Comparison of ENCODE assay signal across 12 mouse cellular contexts in the genomic region with DNA sequence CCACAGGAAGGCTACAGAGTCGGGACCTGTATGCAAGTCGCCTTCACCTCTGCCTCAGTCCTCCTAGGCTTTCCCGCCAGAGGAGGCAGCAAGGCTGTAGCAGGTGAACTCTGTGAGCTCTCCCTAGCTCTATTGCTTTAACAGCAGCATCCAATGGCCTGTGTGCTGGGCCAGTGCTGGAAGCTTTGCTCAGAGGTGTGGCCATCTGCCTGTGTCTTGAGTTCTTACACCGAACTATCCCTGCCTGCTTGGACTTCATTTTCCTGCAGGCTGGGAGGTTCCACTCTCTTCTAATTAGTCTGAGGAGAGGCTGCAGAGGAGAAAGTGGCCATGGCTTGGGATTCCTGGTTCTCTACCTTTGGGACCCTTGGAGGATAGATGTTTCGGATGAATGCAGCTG. TPM values are rescaled to one million over a fixed set of nuclear protein-coding genes. Genes with fewer than 3 reads are reported as not detected.
DNase-seq lines count a peak whose midpoint lies in the region; ATAC-seq and TF ChIP-seq lines count a peak whose summit lies in the region.
"Had no signal": no experiment of that assay in that cellular context is flagged by ENCODE, and none has a peak within 500 bp of the region (broad histone marks: within the 10 kb centered on the region; RNA-seq: fewer than 3 reads in every experiment).

No protein-coding gene starts in this region.

- peak in 1 of 2 experiments; percentile 57 for DNase-seq in cerebellum, adult 2 months
- no peak for DNase-seq in cerebellum, adult 11 months
- no peak for DNase-seq in neural tube, embryonic 11.5 days (ENCODE audit: low spot score)
- DNase-seq in neural tube, embryonic 10.5 days (ENCODE audit: extremely low spot score, low spot score): no peak
- no peak for DNase-seq in limb, embryonic 11.5 days (ENCODE audit: low spot score)
- DNase-seq in testis, postnatal 14 days (ENCODE audit: low spot score): peak; percentile 15
- no peak for DNase-seq in layer of hippocampus, postnatal 14 days (ENCODE audit: low spot score in 2 of 2)
- DNase-seq: lung, postnatal 10 days; thymus, postnatal 36 days had no signal

- no peaks in the 10 kb centered on the region for H3K36me3 ChIP-seq in neural tube, embryonic 11.5 days (ENCODE audit: control insufficient read depth, insufficient read depth, low read length)
- H3K36me3 ChIP-seq in limb, embryonic 11.5 days (ENCODE audit: control insufficient read depth, insufficient read depth, low read length): no peaks in the 10 kb centered on the region

- H3K4me2 ChIP-seq in neural tube, embryonic 11.5 days (ENCODE audit: low read depth): peak overlapping the region; percentile 96
- peak overlapping the region; percentile 92; the same call in 1 of the 2 replicates for H3K4me2 ChIP-seq in limb, embryonic 11.5 days (ENCODE audit: low read depth, severe bottlenecking)

- 26% methylated on average over 5 of the region's 5 CpGs for WGBS in cerebellum, adult 2 months
- WGBS in neural tube, embryonic 11.5 days: 27% methylated on average over 5 of the region's 5 CpGs
- 23% methylated on average over 5 of the region's 5 CpGs for WGBS in limb, embryonic 11.5 days

- H3K9ac ChIP-seq in neural tube, embryonic 11.5 days (ENCODE audit: low read length): peak overlapping the region; percentile 39; the same call in 1 of the 2 replicates
- H3K9ac ChIP-seq in limb, embryonic 11.5 days (ENCODE audit: low read length): no peak overlapping the region; the same call in 1 of the 2 replicates

- H3K4me3 ChIP-seq in cerebellum, adult 2 months (replicated peaks; ENCODE audit: insufficient read depth, low read depth, low read length): peak overlapping the region; percentile 24
- 0 out of 2 replicates have a peak overlapping the region, but pooled peaks have one; percentile 15 for H3K4me3 ChIP-seq in neural tube, embryonic 11.5 days (ENCODE audit: low read depth, low read length)
- no peak overlapping the region for H3K4me3 ChIP-seq in limb, embryonic 11.5 days (ENCODE audit: low read depth, low read length)

- no peaks in the 10 kb centered on the region for H3K27me3 ChIP-seq in cerebellum, adult 2 months (ENCODE audit: control insufficient read depth, insufficient read depth, low read length)
- H3K27me3 ChIP-seq in neural tube, embryonic 11.5 days (ENCODE audit: control insufficient read depth, insufficient read depth, low read length): no peaks in the 10 kb centered on the region
- H3K27me3 ChIP-seq in limb, embryonic 11.5 days (ENCODE audit: control insufficient read depth, insufficient read depth, low read length): no peaks in the 10 kb centered on the region

- ATAC-seq in neural tube, embryonic 11.5 days (ENCODE audit: insufficient read depth, low FRiP score, low TSS enrichment): no peak
- ATAC-seq in limb, embryonic 11.5 days (ENCODE audit: insufficient number of reproducible peaks, low FRiP score, low TSS enrichment, low read depth): no peak
- ATAC-seq in monocyte, adult 5-6 weeks (replicated peaks; ENCODE audit: insufficient number of reproducible peaks, low FRiP score, low TSS enrichment, poor library complexity, severe bottlenecking): no peak

- H3K27ac ChIP-seq in cerebellum, adult 2 months (ENCODE audit: insufficient read depth, low read length): peak overlapping the region; percentile 70; the same call in 1 of the 2 replicates
- peak overlapping the region; percentile 78 for H3K27ac ChIP-seq in neural tube, embryonic 11.5 days (ENCODE audit: low read depth, low read length)
- H3K27ac ChIP-seq in limb, embryonic 11.5 days (replicated peaks; ENCODE audit: low read depth, low read length): no peak overlapping the region; the same call in 1 of the 2 replicates

- H3K9me3 ChIP-seq in neural tube, embryonic 11.5 days (ENCODE audit: control insufficient read depth, low read length): no peaks in the 10 kb centered on the region
- no peaks in the 10 kb centered on the region for H3K9me3 ChIP-seq in limb, embryonic 11.5 days (ENCODE audit: control insufficient read depth, low read length)

- no peak for TF ChIP-seq POLR2A in cerebellum, adult 2 months (IDR thresholded peaks at IDR 0.05; ENCODE audit: borderline replicate concordance, insufficient read depth, low read length)

- TF ChIP-seq CTCF in cerebellum, adult 2 months (IDR thresholded peaks at IDR 0.05; ENCODE audit: borderline replicate concordance, insufficient read depth, low read depth, low read length): no peak

- H3K4me1 ChIP-seq in cerebellum, adult 2 months (ENCODE audit: control insufficient read depth, insufficient read depth, low read length): peaks cover 22% of the 10 kb centered on the region
- H3K4me1 ChIP-seq in neural tube, embryonic 11.5 days (ENCODE audit: control insufficient read depth, insufficient read depth, low read length): peaks cover 39% of the 10 kb centered on the region
- H3K4me1 ChIP-seq in limb, embryonic 11.5 days (ENCODE audit: control insufficient read depth, insufficient read depth, low read length): peaks cover 28% of the 10 kb centered on the region

RNA-seq across cellular contexts. Expression of gene Map3k12, which starts 4.9 kb away (rescaled TPM):
- 130 and 149 TPM in 2 replicates for polyA plus RNA-seq in cerebellum, adult 2 months (2012; rRNA removed)
- polyA plus RNA-seq in neural tube, embryonic 11.5 days (2014; fragmentation: Nextera tagmentation; extraction: Ambion mirVana): 24.8 and 26.1 TPM in 2 replicates
- polyA plus RNA-seq in limb, embryonic 11.5 days (2014; fragmentation: Nextera tagmentation; extraction: Ambion mirVana): 14.3 and 18.2 TPM in 2 replicates
- 0.32 to 1.2 TPM (median 0.97 TPM) in 3 replicates for total RNA-seq in monocyte, adult 5-6 weeks (2017)
- total RNA-seq in layer of hippocampus, postnatal 14 days (2021): 10 to 100 TPM; 81.9 to 89.4 TPM

RNA-seq across cellular contexts. Expression of gene Tarbp2, which starts 6.0 kb away (rescaled TPM):
- polyA plus RNA-seq in cerebellum, adult 2 months (2012; rRNA removed): 121 and 131 TPM in 2 replicates
- 103 and 105 TPM in 2 replicates for polyA plus RNA-seq in neural tube, embryonic 11.5 days (2014; fragmentation: Nextera tagmentation; extraction: Ambion mirVana)
- 109 and 110 TPM in 2 replicates for polyA plus RNA-seq in limb, embryonic 11.5 days (2014; fragmentation: Nextera tagmentation; extraction: Ambion mirVana)
- total RNA-seq in monocyte, adult 5-6 weeks (2017): 16.2 to 27.3 TPM (median 20.8 TPM) in 3 replicates
- 10 to 100 TPM; 34.9 to 41.8 TPM for total RNA-seq in layer of hippocampus, postnatal 14 days (2021)

RNA-seq across cellular contexts. Expression of gene Gm10337, which starts 8.5 kb away (rescaled TPM):
- polyA plus RNA-seq in cerebellum, adult 2 months (2012; rRNA removed): not detected in 2 replicates
- 4.1 and 10.3 TPM in 2 replicates for polyA plus RNA-seq in neural tube, embryonic 11.5 days (2014; fragmentation: Nextera tagmentation; extraction: Ambion mirVana)
- polyA plus RNA-seq in limb, embryonic 11.5 days (2014; fragmentation: Nextera tagmentation; extraction: Ambion mirVana): 6.1 TPM in 1 of 2 replicates, not detected in the other
- total RNA-seq in monocyte, adult 5-6 weeks (2017): not detected in 3 replicates
- not detected for total RNA-seq in layer of hippocampus, postnatal 14 days (2021)
- total RNA-seq: gastrocnemius, adult 8-10 months had no signal
- polyA plus RNA-seq: large intestine, adult 2 months had no signal

RNA-seq across cellular contexts. Expression of gene Npff, which starts 12.7 kb away (rescaled TPM):
- 8.5 and 10.4 TPM in 2 replicates for polyA plus RNA-seq in cerebellum, adult 2 months (2012; rRNA removed)
- 3.0 and 3.4 TPM in 2 replicates for polyA plus RNA-seq in neural tube, embryonic 11.5 days (2014; fragmentation: Nextera tagmentation; extraction: Ambion mirVana)
- 1.6 and 2.2 TPM in 2 replicates for polyA plus RNA-seq in limb, embryonic 11.5 days (2014; fragmentation: Nextera tagmentation; extraction: Ambion mirVana)
- total RNA-seq in monocyte, adult 5-6 weeks (2017): 2.3 to 5.9 TPM in 2 of 3 replicates, not detected in the other
- 1 to 10 TPM; 4.8 to 6.1 TPM for total RNA-seq in layer of hippocampus, postnatal 14 days (2021)

RNA-seq across cellular contexts. Expression of gene Pcbp2, which starts 41.7 kb away (rescaled TPM):
- polyA plus RNA-seq in cerebellum, adult 2 months (2012; rRNA removed): 539 and 562 TPM in 2 replicates
- 220 and 232 TPM in 2 replicates for polyA plus RNA-seq in neural tube, embryonic 11.5 days (2014; fragmentation: Nextera tagmentation; extraction: Ambion mirVana)
- polyA plus RNA-seq in limb, embryonic 11.5 days (2014; fragmentation: Nextera tagmentation; extraction: Ambion mirVana): 284 and 287 TPM in 2 replicates
- total RNA-seq in monocyte, adult 5-6 weeks (2017): 106 to 183 TPM (median 119 TPM) in 3 replicates
- 100 to 1,000 TPM; 438 to 462 TPM for total RNA-seq in layer of hippocampus, postnatal 14 days (2021)
